Mouse (Mus musculus) frontal cortex, postnatal 10 days (tissue): Measurements from ENCODE around the gene Gpat3.

Experiments
- DNase-seq, 2 experiments: peaks; one replicate each; pipeline ENCODE4 v3.0.0; 2022; ENCODE audit warnings: low spot score in 2 of 2, mixed read lengths in 1 of 2

The Gpat3 gene

GRCm38 (mm10) chr5:100914989-100915388 lies 69.5 kb downstream of the Gpat3 start:
- DNase-seq: peak in 1 of 2 experiments; percentile 26

GRCm38 (mm10) chr5:100915411-100915810 lies 69.9 kb downstream of the Gpat3 start:
- no peak for DNase-seq

GRCm38 (mm10) chr5:100916416-100916815 lies 70.9 kb downstream of the Gpat3 start:
- DNase-seq: no peak

- DNase-seq: peak in 1 of 2 experiments; percentile 49
Measured at GRCm38 (mm10) chr5:100917252-100917774, 71.8 kb downstream of the Gpat3 start.

GRCm38 (mm10) chr5:100919069-100919468 lies 73.6 kb downstream of the Gpat3 start:
- DNase-seq: peak in 1 of 2 experiments; percentile 35

- no peak for DNase-seq
Measured at GRCm38 (mm10) chr5:100929698-100930097, 84.2 kb downstream of the Gpat3 start.

GRCm38 (mm10) chr5:100943716-100944115 lies 98.2 kb downstream of the Gpat3 start:
- no peak for DNase-seq

GRCm38 (mm10) chr5:100945336-100945735 lies 99.8 kb downstream of the Gpat3 start:
- DNase-seq: no peak
